Mouse (Mus musculus) spleen, adult 18-20 months (tissue): ENCODE data around the gene Il19.

Experiments used
- DNase-seq, 2 experiments: peaks; one replicate each; pipeline ENCODE4 v3.0.0; 2022; ENCODE audit warnings: mixed read lengths in 2 of 2

Gene Il19

GRCm38 (mm10) chr1:130940065-130940687, at the start of gene Il19:
Il19 (minus strand) TSS chr1:130940115.
- no peak for DNase-seq

DNA sequence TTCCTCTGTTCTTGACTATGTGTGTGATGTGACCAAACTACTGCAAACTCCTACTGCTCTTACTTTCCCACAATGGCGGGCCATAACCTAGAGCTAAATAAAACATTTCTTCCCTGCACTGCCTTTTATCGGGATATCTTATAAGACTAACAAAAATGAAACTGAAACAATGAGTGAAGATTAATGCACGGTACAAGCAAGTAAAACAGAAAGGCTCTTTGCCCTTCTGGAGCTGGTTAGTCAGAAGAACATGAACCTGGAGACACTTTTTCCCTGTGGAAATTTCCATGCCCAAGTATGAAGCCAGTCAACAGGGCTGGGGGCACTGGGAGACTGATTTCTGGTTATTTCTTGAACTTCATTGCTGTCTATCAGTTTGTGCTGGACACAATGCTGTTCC, 49.4 kb upstream of the Il19 start:
- DNase-seq: no peak

GRCm38 (mm10) chr1:130987418-130987817, 47.5 kb upstream of the Il19 start:
- peak; percentile 14 to 28 for DNase-seq

DNA sequence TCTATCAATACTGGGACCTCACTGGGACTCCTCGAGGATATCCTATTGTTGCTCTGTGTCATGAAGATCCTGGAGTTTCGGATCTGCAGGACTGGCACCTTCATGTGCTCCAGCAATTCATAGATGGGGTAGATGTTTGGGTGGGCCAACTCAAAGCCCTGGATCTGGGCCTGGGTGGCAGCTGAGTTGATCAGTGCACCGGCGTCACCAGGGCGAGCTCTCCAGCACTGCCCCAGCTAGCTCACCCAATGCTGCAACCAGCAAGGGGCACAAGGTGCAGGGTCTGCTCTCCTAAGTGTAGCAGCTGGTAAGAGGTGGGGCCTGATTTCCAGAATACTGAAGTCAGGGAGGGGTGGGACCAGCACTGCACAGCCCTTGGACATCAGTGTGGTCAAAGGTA, 47.1 kb upstream of the Il19 start:
- no peak for DNase-seq

DNA sequence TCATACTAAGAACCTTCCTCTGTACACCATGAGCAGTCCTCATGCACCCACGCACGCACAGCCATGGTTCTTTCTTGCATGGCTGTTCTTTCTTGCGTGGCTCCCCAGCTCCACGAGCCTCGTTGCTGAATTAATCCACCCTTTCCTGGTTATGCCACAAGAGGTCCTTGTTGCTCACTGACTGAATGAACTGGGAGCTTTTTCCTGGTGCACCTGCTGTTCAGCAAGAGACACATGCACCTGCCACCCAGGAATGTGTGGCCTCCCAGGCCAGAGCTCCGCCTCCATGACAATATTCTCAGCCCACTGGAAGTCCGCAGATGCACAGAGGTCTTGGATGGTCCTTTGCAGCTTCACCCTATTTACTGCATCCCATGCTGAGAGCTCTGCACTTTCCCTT, 44.5 kb upstream of the Il19 start:
- no peak for DNase-seq

GRCm38 (mm10) chr1:130979455-130979854, 39.5 kb upstream of the Il19 start:
- peak; percentile 20 to 53 for DNase-seq

DNA sequence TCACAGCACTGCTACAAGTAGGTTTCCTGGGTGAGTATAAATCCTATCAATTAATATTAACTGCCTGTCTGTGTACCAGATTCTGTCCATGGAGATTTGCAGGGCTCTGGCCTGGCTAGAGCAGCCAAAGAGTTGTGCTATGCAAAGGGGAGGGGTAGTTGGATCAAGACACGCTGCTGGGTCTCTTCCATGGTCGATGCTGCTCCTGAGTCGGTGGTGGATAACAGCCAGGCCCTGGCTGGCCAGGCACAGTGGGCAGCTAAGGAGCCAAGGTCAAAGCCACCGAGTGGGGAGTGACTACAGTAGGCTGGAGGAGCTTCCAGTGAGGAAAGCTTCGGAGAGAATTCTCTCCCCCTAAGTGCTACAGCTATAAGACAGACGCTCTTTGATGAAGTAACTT, 24.0 kb upstream of the Il19 start:
- no peak for DNase-seq

GRCm38 (mm10) chr1:130946920-130947319, 7.0 kb upstream of the Il19 start:
- no peak for DNase-seq

- DNase-seq: no peak
These were observed 1.9 kb upstream of the Il19 start for GRCm38 (mm10) chr1:130941801-130942200.

DNA sequence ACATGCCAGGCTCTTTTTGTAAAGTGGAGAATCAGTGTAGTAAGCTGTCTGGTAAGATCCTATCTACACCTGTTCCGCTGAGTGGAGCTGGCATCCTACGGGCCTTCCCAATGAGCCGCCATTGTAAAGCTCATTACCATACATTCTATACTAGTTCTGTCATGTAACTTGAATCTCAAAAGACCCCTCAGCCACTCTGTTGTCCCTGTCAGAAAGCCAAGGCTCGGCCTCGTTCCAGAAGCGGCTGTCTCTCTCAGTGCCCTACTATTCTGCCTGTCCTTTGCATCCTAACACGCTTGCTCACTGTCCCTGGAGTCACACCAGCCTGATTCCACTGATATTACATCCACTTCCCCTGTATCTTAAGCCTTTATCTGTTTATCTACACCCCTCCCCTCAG, 1.7 kb downstream of the Il19 start:
- DNase-seq: no peak

GRCm38 (mm10) chr1:130937170-130937569, 2.7 kb downstream of the Il19 start:
- no peak for DNase-seq

- DNase-seq: no peak
These were observed 3.6 kb downstream of the Il19 start for GRCm38 (mm10) chr1:130936351-130936750.

- peak in 1 of 2 experiments; percentile 51 for DNase-seq
These were observed 13.4 kb downstream of the Il19 start for GRCm38 (mm10) chr1:130926484-130926883.

GRCm38 (mm10) chr1:130918323-130918980, 21.5 kb downstream of the Il19 start:
- DNase-seq: no peak

DNA sequence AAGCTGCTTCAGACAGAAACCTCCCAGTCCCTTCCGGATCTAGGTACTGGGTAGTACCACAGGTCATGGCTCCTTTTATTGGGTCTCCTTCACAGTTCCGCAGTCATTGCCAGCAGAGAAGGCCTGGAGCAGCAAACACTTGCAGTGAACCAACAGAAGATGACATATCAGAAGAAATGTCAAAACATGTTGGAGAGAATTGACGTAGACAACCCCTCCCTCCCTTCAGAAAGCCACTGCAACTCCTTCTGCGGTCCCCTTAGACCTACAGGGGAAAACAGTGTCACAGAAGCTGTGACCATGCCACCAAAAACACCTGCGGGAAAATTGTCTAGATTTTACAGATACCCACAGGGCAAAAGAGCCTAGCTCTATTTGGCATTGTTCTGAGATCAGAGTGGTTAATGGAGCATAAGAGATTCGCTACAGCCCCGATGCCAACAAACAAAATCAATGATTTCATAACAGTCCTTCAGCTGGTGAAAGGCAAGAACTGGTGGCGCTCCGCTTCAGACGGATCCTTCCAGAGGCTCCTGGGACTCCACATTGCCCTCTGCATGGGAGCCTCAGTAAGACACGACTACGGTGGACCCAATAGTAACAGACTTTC, 28.4 kb downstream of the Il19 start, which contains the start of gene Il20:
Il20 (minus strand) TSS at position 51 of the 610 bp plus-strand sequence.
- no peak for DNase-seq

DNA sequence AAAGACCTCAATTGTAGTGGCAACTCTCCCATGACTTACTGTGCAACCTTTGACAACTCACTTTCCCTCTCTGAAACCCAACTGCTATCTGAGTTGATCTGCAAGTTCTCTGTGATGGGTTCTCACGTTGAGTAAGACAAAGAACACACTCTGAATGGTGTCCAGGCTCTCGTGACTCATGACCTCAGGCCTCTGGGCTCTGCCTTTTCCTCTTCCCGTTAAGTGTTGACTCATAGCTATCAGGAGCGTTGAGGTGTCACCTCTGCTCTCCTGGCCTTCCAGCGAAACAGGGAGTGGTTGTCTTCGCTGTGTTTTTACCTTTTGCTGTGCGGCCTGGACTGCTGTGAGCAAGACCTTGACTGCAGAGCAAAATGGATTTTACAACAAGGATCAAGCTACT, 37.4 kb downstream of the Il19 start:
- DNase-seq: no peak

DNA sequence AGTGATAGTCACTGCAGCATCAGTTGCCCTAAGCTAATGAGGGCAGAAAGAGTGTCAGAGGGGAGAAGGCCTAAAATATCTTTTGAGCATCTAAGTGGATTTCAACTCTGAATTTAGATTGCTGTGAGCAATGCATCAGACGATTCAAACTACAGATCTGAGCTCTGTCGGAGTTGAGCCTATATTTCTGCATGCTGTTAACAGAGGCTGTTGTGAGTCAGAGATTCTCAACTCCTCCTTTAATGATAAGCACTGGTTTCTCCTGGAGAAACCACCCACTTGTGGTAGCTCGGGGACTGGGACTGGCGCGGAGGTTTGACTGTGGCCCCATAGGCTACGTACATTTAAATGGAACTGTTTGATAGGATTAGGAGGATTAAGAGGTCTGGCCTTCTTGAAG, 45.4 kb downstream of the Il19 start:
- DNase-seq: no peak

DNA sequence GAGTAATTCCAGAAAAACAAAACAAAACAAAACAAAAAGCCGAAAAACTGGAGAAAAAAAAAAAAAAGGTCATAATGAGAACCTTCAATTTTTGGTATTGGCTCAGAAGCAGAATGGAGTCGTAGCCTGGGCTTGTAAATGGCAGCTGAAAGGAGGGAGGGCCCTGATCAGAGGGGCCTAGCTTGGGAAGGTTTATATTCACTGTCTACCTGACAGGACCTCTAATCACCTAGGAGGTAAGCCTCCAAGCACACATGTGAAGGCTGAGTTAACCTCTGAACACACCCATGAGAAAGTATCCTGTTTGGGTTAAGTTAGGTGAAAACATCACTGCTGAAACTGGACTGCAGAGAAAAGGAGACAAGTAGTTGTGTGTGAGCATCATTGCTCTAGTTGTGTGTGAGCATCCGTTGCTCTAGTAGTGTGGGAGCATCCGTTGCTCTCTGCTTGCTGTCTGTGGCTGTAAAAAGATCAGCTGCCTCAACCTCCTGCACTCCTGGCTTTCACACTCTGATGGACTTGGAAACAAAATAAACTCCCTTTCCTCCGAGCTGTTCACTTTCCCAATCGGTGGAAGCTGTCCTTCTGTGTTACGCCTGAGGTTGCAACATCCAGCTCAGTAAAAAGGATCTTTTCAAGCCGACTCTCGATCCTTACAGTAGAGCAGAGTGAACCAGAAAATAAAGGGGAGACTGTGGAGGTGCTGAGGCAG, 46.4 kb downstream of the Il19 start:
- DNase-seq: no peak

GRCm38 (mm10) chr1:130892446-130892845, 47.5 kb downstream of the Il19 start:
- no peak for DNase-seq

DNA sequence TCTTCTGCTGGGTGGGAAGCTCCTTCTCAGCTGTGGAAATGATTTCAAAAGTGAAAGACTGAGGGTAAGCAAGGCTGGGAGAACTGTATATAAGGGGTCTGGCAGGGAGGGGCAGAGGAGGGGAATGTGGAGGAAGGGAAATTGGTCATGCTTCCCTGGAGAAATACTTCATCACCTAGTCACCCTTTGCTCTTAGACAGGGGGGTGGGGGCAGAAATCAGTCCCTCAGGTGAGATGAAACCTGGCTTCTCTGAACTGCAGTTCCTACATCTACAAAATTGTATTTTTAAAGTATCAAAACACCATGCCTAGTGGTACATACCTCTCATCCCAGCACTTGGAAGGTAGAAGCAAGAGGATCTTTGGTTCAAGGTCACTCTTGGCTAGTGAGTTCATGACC, 52.6 kb downstream of the Il19 start, which contains the start of gene Il24:
Il24 (minus strand) TSS at position 101 of the 400 bp plus-strand sequence.
- no peak for DNase-seq

- no peak for DNase-seq
These were observed 56.8 kb downstream of the Il19 start for GRCm38 (mm10) chr1:130883146-130883545.
